Mouse (Mus musculus): ENCODE measurements around the gene Gm49403. TPM values are rescaled to one million over a fixed set of nuclear protein-coding genes. Genes with fewer than 3 reads are reported as not detected.

Gene Gm49403
- not detected in 2 replicates for polyA plus RNA-seq (2021; fragmentation: Nextera tagmentation)
- long read RNA-seq, experiment 1, result 0 reads
- long read RNA-seq, experiment 2, result 0 reads

GRCm38 (mm10) chr19:8883616-8884015 is at the start of gene Gm49403, which contains the start of gene Lbhd1:
Gene Gm49403, plus strand, starts transcription at chr19:8883930.
Gene Lbhd1, plus strand, starts transcription at chr19:8883732.

GRCm38 (mm10) chr19:8837251-8837791 is 46.4 kb upstream of the Gm49403 start, which contains the start of gene Bscl2:
Gene Bscl2, plus strand, starts transcription at chr19:8837467.

GRCm38 (mm10) chr19:8839103-8839907 is 44.4 kb upstream of the Gm49403 start, which contains the start of gene Gng3:
Gene Gng3, minus strand, starts transcription at chr19:8839194.

GRCm38 (mm10) chr19:8850402-8850901 is 33.3 kb upstream of the Gm49403 start, which contains the start of gene Lrrn4cl:
Gene Lrrn4cl, plus strand, starts transcription at chr19:8850768.

GRCm38 (mm10) chr19:8871267-8872186 is 12.2 kb upstream of the Gm49403 start, which contains the start of gene Ubxn1:
Gene Ubxn1, plus strand, starts transcription at chr19:8871496.

GRCm38 (mm10) chr19:8880311-8881033 is 3.3 kb upstream of the Gm49403 start, which contains the start of gene Uqcc3:
Gene Uqcc3, minus strand, starts transcription at chr19:8880923.

GRCm38 (mm10) chr19:8888511-8889385 is 5.0 kb downstream of the Gm49403 start, which contains the start of the genes 1810009A15Rik and Gm49416:
Gene 1810009A15Rik, plus strand, starts transcription at chr19:8888853.
Gene Gm49416, plus strand, starts transcription at chr19:8888926.

GRCm38 (mm10) chr19:8892829-8893766 is 9.4 kb downstream of the Gm49403 start, which contains the start of gene Ints5:
Gene Ints5, plus strand, starts transcription at chr19:8893005.

GRCm38 (mm10) chr19:8897865-8898495 is 14.2 kb downstream of the Gm49403 start, which contains the start of gene Ganab:
Gene Ganab, plus strand, starts transcription at chr19:8898071.

GRCm38 (mm10) chr19:8920073-8920736 is 36.5 kb downstream of the Gm49403 start, which contains the start of gene B3gat3:
Gene B3gat3, plus strand, starts transcription at chr19:8920374.

GRCm38 (mm10) chr19:8929224-8930088 is 45.7 kb downstream of the Gm49403 start, which contains the start of the genes Rom1 and Eml3:
Gene Rom1, minus strand, starts transcription at chr19:8929356.
Gene Eml3, plus strand, starts transcription at chr19:8929552.

Small RNAs within 50 kb of the gene (microRNA-seq; reads per million reads assigned to microRNA genes)
- gene Mir5136, result not detected

Other genes with a start within 250 kb of the Gm49403 start
- gene Chrm1, start 220.1 kb upstream of the Gm49403 start, polyA plus RNA-seq (2021; fragmentation: Nextera tagmentation), result 58.8 and 86.9 TPM in 2 replicates
- gene Slc3a2, start 160.6 kb upstream of the Gm49403 start, polyA plus RNA-seq (2021; fragmentation: Nextera tagmentation), result 194 and 203 TPM in 2 replicates
- 60.1 and 61.7 TPM in 2 replicates for gene Wdr74, start 148.1 kb upstream of the Gm49403 start, polyA plus RNA-seq (2021; fragmentation: Nextera tagmentation)
- gene 1700092M07Rik, start 143.2 kb upstream of the Gm49403 start, polyA plus RNA-seq (2021; fragmentation: Nextera tagmentation), result 0.38 TPM in 1 of 2 replicates, not detected in the other
- 27.4 and 27.8 TPM in 2 replicates for gene Stx5a, start 142.5 kb upstream of the Gm49403 start, polyA plus RNA-seq (2021; fragmentation: Nextera tagmentation)
- 29.6 and 30.3 TPM in 2 replicates for gene Nxf1, start 126.9 kb upstream of the Gm49403 start, polyA plus RNA-seq (2021; fragmentation: Nextera tagmentation)
- gene Tmem223, start 112.9 kb upstream of the Gm49403 start, polyA plus RNA-seq (2021; fragmentation: Nextera tagmentation), result 260 and 276 TPM in 2 replicates
- 34.5 and 40.0 TPM in 2 replicates for gene Tmem179b, start 109.5 kb upstream of the Gm49403 start, polyA plus RNA-seq (2021; fragmentation: Nextera tagmentation)
- gene Taf6l, start 97.5 kb upstream of the Gm49403 start, polyA plus RNA-seq (2021; fragmentation: Nextera tagmentation), result 14.4 and 16.9 TPM in 2 replicates
- 237 and 259 TPM in 2 replicates for gene Polr2g, start 85.4 kb upstream of the Gm49403 start, polyA plus RNA-seq (2021; fragmentation: Nextera tagmentation)
- 1.8 and 2.2 TPM in 2 replicates for gene Zbtb3, start 81.4 kb upstream of the Gm49403 start, polyA plus RNA-seq (2021; fragmentation: Nextera tagmentation)
- gene Ttc9c, start 64.6 kb upstream of the Gm49403 start, polyA plus RNA-seq (2021; fragmentation: Nextera tagmentation), result 16.3 and 23.9 TPM in 2 replicates
- 6.1 and 6.8 TPM in 2 replicates for gene Hnrnpul2, start 63.9 kb upstream of the Gm49403 start, polyA plus RNA-seq (2021; fragmentation: Nextera tagmentation)
- gene AC129217.1, start 54.2 kb upstream of the Gm49403 start, polyA plus RNA-seq (2021; fragmentation: Nextera tagmentation), result not detected in 2 replicates
- 90.2 and 97.4 TPM in 2 replicates for gene Bscl2, start 46.5 kb upstream of the Gm49403 start, polyA plus RNA-seq (2021; fragmentation: Nextera tagmentation)
- 238 and 326 TPM in 2 replicates for gene Gng3, start 44.7 kb upstream of the Gm49403 start, polyA plus RNA-seq (2021; fragmentation: Nextera tagmentation)
- gene Lrrn4cl, start 33.2 kb upstream of the Gm49403 start, polyA plus RNA-seq (2021; fragmentation: Nextera tagmentation), result 0.16 and 0.25 TPM in 2 replicates
- 153 and 176 TPM in 2 replicates for gene Ubxn1, start 12.4 kb upstream of the Gm49403 start, polyA plus RNA-seq (2021; fragmentation: Nextera tagmentation)
- 71.6 and 77.0 TPM in 2 replicates for gene Uqcc3, start 3.0 kb upstream of the Gm49403 start, polyA plus RNA-seq (2021; fragmentation: Nextera tagmentation)
- gene Lbhd1, start 198 bp upstream of the Gm49403 start, polyA plus RNA-seq (2021; fragmentation: Nextera tagmentation), result 3.7 and 5.7 TPM in 2 replicates
- 77.9 and 90.8 TPM in 2 replicates for gene 1810009A15Rik, start 4.9 kb downstream of the Gm49403 start, polyA plus RNA-seq (2021; fragmentation: Nextera tagmentation)
- 4.9 and 10.5 TPM in 2 replicates for gene Gm49416, start 5.0 kb downstream of the Gm49403 start, polyA plus RNA-seq (2021; fragmentation: Nextera tagmentation)
- gene Ints5, start 9.1 kb downstream of the Gm49403 start, polyA plus RNA-seq (2021; fragmentation: Nextera tagmentation), result 6.6 and 8.1 TPM in 2 replicates
- 20.4 and 22.5 TPM in 2 replicates for gene Ganab, start 14.1 kb downstream of the Gm49403 start, polyA plus RNA-seq (2021; fragmentation: Nextera tagmentation)
- gene B3gat3, start 36.4 kb downstream of the Gm49403 start, polyA plus RNA-seq (2021; fragmentation: Nextera tagmentation), result 45.2 and 47.5 TPM in 2 replicates
- gene Rom1, start 45.4 kb downstream of the Gm49403 start, polyA plus RNA-seq (2021; fragmentation: Nextera tagmentation), result 5.4 and 6.3 TPM in 2 replicates
- gene Eml3, start 45.6 kb downstream of the Gm49403 start, polyA plus RNA-seq (2021; fragmentation: Nextera tagmentation), result 3.5 and 4.0 TPM in 2 replicates
- gene Mta2, start 57.9 kb downstream of the Gm49403 start, polyA plus RNA-seq (2021; fragmentation: Nextera tagmentation), result 22.3 and 23.3 TPM in 2 replicates
- gene Tut1, start 69.9 kb downstream of the Gm49403 start, polyA plus RNA-seq (2021; fragmentation: Nextera tagmentation), result 10.4 and 11.1 TPM in 2 replicates
- gene Eef1g, start 83.1 kb downstream of the Gm49403 start, polyA plus RNA-seq (2021; fragmentation: Nextera tagmentation), result 400 and 450 TPM in 2 replicates
- gene Ahnak, start 105.4 kb downstream of the Gm49403 start, polyA plus RNA-seq (2021; fragmentation: Nextera tagmentation), result 5.6 and 7.2 TPM in 2 replicates
- gene Scgb1a1, start 204.0 kb downstream of the Gm49403 start, polyA plus RNA-seq (2021; fragmentation: Nextera tagmentation), result not detected in 2 replicates